Mouse (Mus musculus): ENCODE measurements around the gene Sh3pxd2a.

- TF ChIP-seq CTCF (IDR thresholded peaks at IDR 0.05; ENCODE audit: low read depth) = no peak
- TF ChIP-seq EP300 (IDR thresholded peaks at IDR 0.05; ENCODE audit: low read depth) = no peak
These were observed 222.0 kb downstream of the Sh3pxd2a start for GRCm38 (mm10) chr19:47242227-47242626.

All from liver, postnatal 0 days (tissue).